Comparison of ENCODE assay signal across 8 mouse cellular contexts in genomic region chr14:75870631-75871030, GRCm38 (mm10). TPM values are rescaled to one million over a fixed set of nuclear protein-coding genes. Genes with fewer than 3 reads are reported as not detected.
DNase-seq lines count a peak whose midpoint lies in the region; ATAC-seq lines count a peak whose summit lies in the region.

No protein-coding gene starts in this region.

- no peak overlapping the region for H3K27ac ChIP-seq in embryonic facial prominence, embryonic 11.5 days (replicated peaks; ENCODE audit: low read depth, low read length)
- H3K27ac ChIP-seq in hindbrain, embryonic 13.5 days, result no peak overlapping the region
- no peak overlapping the region for H3K27ac ChIP-seq in liver, embryonic 12.5 days
- no peak overlapping the region for H3K27ac ChIP-seq in neural tube, embryonic 13.5 days (replicated peaks)

- WGBS in embryonic facial prominence, embryonic 11.5 days, result 23% methylated on average over 9 of the region's 10 CpGs
- WGBS in hindbrain, embryonic 13.5 days, result 19% methylated on average over 9 of the region's 10 CpGs
- WGBS in liver, embryonic 12.5 days (ENCODE audit: insufficient replicate concordance), result 38% methylated on average over 6 of the region's 10 CpGs
- WGBS in neural tube, embryonic 13.5 days, result 28% methylated on average over 9 of the region's 10 CpGs

- no peaks in the 10 kb centered on the region for H3K36me3 ChIP-seq in embryonic facial prominence, embryonic 11.5 days (replicated peaks; ENCODE audit: control insufficient read depth, insufficient read depth, low read depth, low read length)
- H3K36me3 ChIP-seq in hindbrain, embryonic 13.5 days, result no peaks in the 10 kb centered on the region
- no peaks in the 10 kb centered on the region for H3K36me3 ChIP-seq in liver, embryonic 12.5 days
- H3K36me3 ChIP-seq in neural tube, embryonic 13.5 days, result no peaks in the 10 kb centered on the region

- no peaks in the 10 kb centered on the region for H3K4me1 ChIP-seq in embryonic facial prominence, embryonic 11.5 days (ENCODE audit: control insufficient read depth, insufficient read depth, low read length)
- H3K4me1 ChIP-seq in hindbrain, embryonic 13.5 days (replicated peaks), result peaks cover 6% of the 10 kb centered on the region; the same call in 1 of the 2 replicates
- H3K4me1 ChIP-seq in liver, embryonic 12.5 days, result no peaks in the 10 kb centered on the region
- no peaks in the 10 kb centered on the region for H3K4me1 ChIP-seq in neural tube, embryonic 13.5 days (replicated peaks)

- no peak overlapping the region for H3K4me2 ChIP-seq in embryonic facial prominence, embryonic 11.5 days (ENCODE audit: low read depth, low read length)
- H3K4me2 ChIP-seq in hindbrain, embryonic 13.5 days, result 0 out of 2 replicates have a peak overlapping the region, but pooled peaks have one; percentile 34
- H3K4me2 ChIP-seq in liver, embryonic 12.5 days, result peak overlapping the region; percentile 37; the same call in 1 of the 2 replicates
- peak overlapping the region; percentile 37; the same call in 1 of the 2 replicates for H3K4me2 ChIP-seq in neural tube, embryonic 13.5 days

- ATAC-seq in embryonic facial prominence, embryonic 11.5 days (replicated peaks; ENCODE audit: insufficient number of reproducible peaks, low FRiP score, low TSS enrichment, low read depth), result no peak
- ATAC-seq in hindbrain, embryonic 13.5 days (ENCODE audit: low FRiP score), result no peak
- no peak for ATAC-seq in liver, embryonic 12.5 days
- peak; percentile 64; the same call in 1 of the 2 replicates for ATAC-seq in neural tube, embryonic 13.5 days (ENCODE audit: low read depth)

- H3K9me3 ChIP-seq in embryonic facial prominence, embryonic 11.5 days (replicated peaks; ENCODE audit: control insufficient read depth, low read length), result no peaks in the 10 kb centered on the region
- H3K9me3 ChIP-seq in hindbrain, embryonic 13.5 days, result no peaks in the 10 kb centered on the region
- no peaks in the 10 kb centered on the region for H3K9me3 ChIP-seq in liver, embryonic 12.5 days (replicated peaks)
- no peaks in the 10 kb centered on the region for H3K9me3 ChIP-seq in neural tube, embryonic 13.5 days

- DNase-seq in gastrocnemius, adult 18-20 months (ENCODE audit: low spot score), result peak; percentile 39
- no peak for DNase-seq in gastrocnemius, adult 8-10 months (ENCODE audit: low spot score in 2 of 2)
- DNase-seq in MEL-GATA-1-ER (ENCODE audit: extremely low read depth, low read depth), result peak; percentile 43
- DNase-seq in embryonic facial prominence, embryonic 11.5 days (ENCODE audit: low spot score), result peak; percentile 80
- DNase-seq in urinary bladder, postnatal 25 days (ENCODE audit: low spot score), result no peak

- no peak overlapping the region for H3K9ac ChIP-seq in embryonic facial prominence, embryonic 11.5 days (replicated peaks; ENCODE audit: low read length)
- H3K9ac ChIP-seq in hindbrain, embryonic 13.5 days, result no peak overlapping the region
- no peak overlapping the region for H3K9ac ChIP-seq in liver, embryonic 12.5 days
- H3K9ac ChIP-seq in neural tube, embryonic 13.5 days, result no peak overlapping the region

- H3K27me3 ChIP-seq in embryonic facial prominence, embryonic 11.5 days (ENCODE audit: control insufficient read depth, insufficient read depth, low read length), result no peaks in the 10 kb centered on the region
- H3K27me3 ChIP-seq in hindbrain, embryonic 13.5 days, result peaks cover 9% of the 10 kb centered on the region; the same call in 1 of the 2 replicates
- 0 out of 2 replicates have a peak, but pooled peaks cover 3% of the 10 kb centered on the region for H3K27me3 ChIP-seq in liver, embryonic 12.5 days (replicated peaks)
- no peaks in the 10 kb centered on the region for H3K27me3 ChIP-seq in neural tube, embryonic 13.5 days

- no peak overlapping the region for H3K4me3 ChIP-seq in embryonic facial prominence, embryonic 11.5 days (ENCODE audit: low read depth, low read length)
- H3K4me3 ChIP-seq in hindbrain, embryonic 13.5 days, result no peak overlapping the region
- peak overlapping the region; percentile 15 for H3K4me3 ChIP-seq in liver, embryonic 12.5 days
- H3K4me3 ChIP-seq in neural tube, embryonic 13.5 days, result 0 out of 2 replicates have a peak overlapping the region, but pooled peaks have one; percentile 11

RNA-seq across cellular contexts. Expression of gene Tpt1, which starts 25.7 kb away (rescaled TPM):
- 1,000 to 10,000 TPM; 3,564 to 3,853 TPM for total RNA-seq in gastrocnemius, adult 18-20 months (2021)
- 1,000 to 10,000 TPM; 3,387 to 4,149 (median 3,897) TPM for total RNA-seq in gastrocnemius, adult 8-10 months (2022)
- 1,068 and 1,141 TPM in 2 replicates for polyA plus RNA-seq in embryonic facial prominence, embryonic 11.5 days (2014; fragmentation: Nextera tagmentation; extraction: Ambion mirVana)
- 884 and 886 TPM in 2 replicates for polyA plus RNA-seq in hindbrain, embryonic 13.5 days (2015; fragmentation: Nextera tagmentation; extraction: Ambion mirVana)
- polyA plus RNA-seq in liver, embryonic 12.5 days (2016; fragmentation: Nextera tagmentation; extraction: Ambion mirVana), result 673 and 675 TPM in 2 replicates
- polyA plus RNA-seq in neural tube, embryonic 13.5 days (2015; fragmentation: Nextera tagmentation; extraction: Ambion mirVana), result 917 and 951 TPM in 2 replicates

Comparison
In these comparisons a context has a peak if more than half of its experiments do, and no peak if none do; other contexts are left out.
1. DNase-seq: peak in gastrocnemius, adult 18-20 months (single experiment), MEL-GATA-1-ER (single experiment) and embryonic facial prominence, embryonic 11.5 days (single experiment); none in gastrocnemius, adult 8-10 months (0 of 2) and urinary bladder, postnatal 25 days (single experiment).
2. H3K4me3 ChIP-seq: peak in liver, embryonic 12.5 days (single experiment) and neural tube, embryonic 13.5 days (single experiment); none in embryonic facial prominence, embryonic 11.5 days (single experiment) and hindbrain, embryonic 13.5 days (single experiment).